Mouse (Mus musculus) CH12.LX (cell line): Measurements from ENCODE around the gene Dip2b. TPM values are rescaled to one million over a fixed set of nuclear protein-coding genes. Genes with fewer than 3 reads are reported as not detected.

Source experiments
- DNase-seq: peaks from one replicate; pipeline ENCODE4 v3.0.0-alpha.2; 2013; ENCODE audit errors: extremely low read depth
- H3K27ac ChIP-seq: 2 replicates; pipeline ENCODE4 v1.5.1; 2012; ENCODE audit warnings: low read depth, mild to moderate bottlenecking, control low read depth, moderate library complexity; ENCODE audit not compliant: insufficient read depth
- H3K27me3 ChIP-seq: replicated peaks from 2 replicates; pipeline ENCODE3; 2012; ENCODE audit warnings: inconsistent platforms
- H3K36me3 ChIP-seq, 2 experiments: replicated peaks in 1 of 2; 2 replicates each; pipeline versions ENCODE3 to v1.6.1; 2012; ENCODE audit warnings: inconsistent platforms in 1 of 2, low read length in 1 of 2, mild to moderate bottlenecking in 1 of 2, mixed read lengths in 1 of 2, moderate library complexity in 1 of 2; ENCODE audit not compliant: control insufficient read depth in 1 of 2, insufficient read depth in 1 of 2
- H3K4me1 ChIP-seq, 2 experiments: 2 replicates each; pipeline ENCODE4 v1.6.1; 2012; ENCODE audit warnings: inconsistent platforms in 1 of 2, moderate library complexity in 1 of 2; ENCODE audit not compliant: insufficient read depth in 2 of 2, control insufficient read depth in 1 of 2
- H3K4me2 ChIP-seq: 2 replicates; pipeline ENCODE4 v1.6.1; 2012; ENCODE audit warnings: low read depth, mild to moderate bottlenecking, control low read depth; ENCODE audit not compliant: poor library complexity, insufficient read depth, severe bottlenecking
- H3K4me3 ChIP-seq, 3 experiments: fragments of 150-350 bp in 1 of 3; sonication (generic) in 1 of 3; replicated peaks in 1 of 3; 2 replicates each; pipeline versions ENCODE3 to v1.5.1; 2011 to 2012; ENCODE audit warnings: low read depth in 2 of 3, low read length in 2 of 3, mild to moderate bottlenecking in 2 of 3, moderate library complexity in 2 of 3, control low read depth in 1 of 3, improper control_type of control experiment in 1 of 3, inconsistent platforms in 1 of 3, mixed read lengths in 1 of 3; ENCODE audit not compliant: poor library complexity in 1 of 3
- H3K79me2 ChIP-seq: replicated peaks from 2 replicates; pipeline ENCODE4 v1.6.1; 2012; ENCODE audit warnings: mild to moderate bottlenecking, moderate library complexity; ENCODE audit not compliant: control insufficient read depth, poor library complexity, insufficient read depth, severe bottlenecking; ENCODE audit errors: extremely low read depth
- H3K9ac ChIP-seq: 2 replicates; pipeline ENCODE4 v1.6.1; 2012; ENCODE audit warnings: low read depth, mild to moderate bottlenecking, control low read depth, moderate library complexity; ENCODE audit not compliant: insufficient read depth
- H3K9me3 ChIP-seq: replicated peaks from 2 replicates; pipeline ENCODE3; 2012; ENCODE audit warnings: low read length, inconsistent platforms, mixed read lengths
- BHLHE40 ChIP-seq: IDR thresholded peaks from 2 replicates; pipeline ENCODE4 v1.6.1; 2011; ENCODE audit warnings: mild to moderate bottlenecking, low read depth, low read length, improper control_type of control experiment
- ELF1 ChIP-seq: IDR thresholded peaks from 2 replicates; pipeline ENCODE4 v1.6.1; 2014; ENCODE audit warnings: low read depth, mild to moderate bottlenecking, inconsistent platforms, low read length, improper control_type of control experiment
- ETS1 ChIP-seq: conservative IDR thresholded peaks from 2 replicates; pipeline ENCODE4 v1.6.1; 2012; ENCODE audit warnings: low read depth, mild to moderate bottlenecking, inconsistent platforms, low read length, improper control_type of control experiment, moderate library complexity
- GABPA ChIP-seq: IDR thresholded peaks from 2 replicates; pipeline ENCODE4 v1.6.1; 2012; ENCODE audit warnings: low read depth, low read length, improper control_type of control experiment, inconsistent platforms; ENCODE audit not compliant: insufficient replicate concordance
- MAZ ChIP-seq: IDR thresholded peaks from 2 replicates; pipeline ENCODE4 v1.6.1; 2012; ENCODE audit warnings: low read depth, mild to moderate bottlenecking, inconsistent platforms, low read length, improper control_type of control experiment, moderate library complexity
- MXI1 ChIP-seq: IDR thresholded peaks from 2 replicates; pipeline ENCODE4 v1.6.1; 2011; ENCODE audit warnings: mild to moderate bottlenecking, low read depth, low read length, improper control_type of control experiment
- MYC ChIP-seq: IDR thresholded peaks from 2 replicates; pipeline ENCODE4 v1.6.1; 2011; ENCODE audit warnings: low read depth, mild to moderate bottlenecking, improper control_type of control experiment, low read length
- NELFE ChIP-seq: IDR thresholded peaks from 2 replicates; pipeline ENCODE4 v1.6.1; 2011; ENCODE audit warnings: low read depth, low read length, improper control_type of control experiment
- PAX5 ChIP-seq: IDR thresholded peaks from 2 replicates; pipeline ENCODE4 v1.6.1; 2012; ENCODE audit warnings: low read length, inconsistent platforms, mixed read lengths
- POLR2A ChIP-seq: IDR thresholded peaks from 2 replicates; pipeline ENCODE4 v1.6.1; 2011; ENCODE audit warnings: low read depth, mild to moderate bottlenecking, improper control_type of control experiment, low read length
- POLR2AphosphoS2 ChIP-seq: IDR thresholded peaks from 2 replicates; pipeline ENCODE4 v1.6.1; 2011; ENCODE audit warnings: low read depth, low read length, improper control_type of control experiment
- SMC3 ChIP-seq: IDR thresholded peaks from 2 replicates; pipeline ENCODE4 v1.6.1; 2011; ENCODE audit warnings: low read depth, low read length, improper control_type of control experiment
- TBP ChIP-seq: conservative IDR thresholded peaks from 2 replicates; pipeline ENCODE4 v1.6.1; 2011; ENCODE audit warnings: low read depth, low read length, improper control_type of control experiment
- USF1 ChIP-seq: IDR thresholded peaks from 2 replicates; pipeline ENCODE4 v1.6.1; 2014; ENCODE audit warnings: low read depth, mild to moderate bottlenecking, inconsistent platforms, low read length, improper control_type of control experiment
- USF2 ChIP-seq: conservative IDR thresholded peaks from 2 replicates; pipeline ENCODE4 v1.6.1; 2011; ENCODE audit warnings: low read depth, low read length, improper control_type of control experiment
- ZC3H11A ChIP-seq: IDR thresholded peaks from 2 replicates; pipeline ENCODE4 v1.6.1; 2012; ENCODE audit warnings: low read depth, mild to moderate bottlenecking, inconsistent platforms, low read length, improper control_type of control experiment
- dilution Hi-C: fragments of 300-500 bp; cut with MboI; formaldehyde crosslinking; loops from 2 replicates; pipeline ENCODE4 v1.14.3; 2020; ENCODE audit warnings: low sequenced_read_pairs; ENCODE audit not compliant: extremely low pct_unique_long_range_greater_than_20kb, extremely low pct_ligation_motif_present
- in situ Hi-C: fragments of 300-500 bp; cut with MboI; formaldehyde crosslinking; loops from 3 replicates; pipeline ENCODE4 v1.14.3; 2019; ENCODE audit warnings: low sequenced_read_pairs, low pct_ligation_motif_present, low pct_unique_long_range_greater_than_20kb, mixed read lengths
- polyA plus RNA-seq: library from polyadenylated mRNA; unstranded; fragments of >175 nt; gene quantifications from 2 replicates; pipeline ENCODE4 v1.2.1, GENCODE M21; 2012; ENCODE audit warnings: low read depth; ENCODE audit not compliant: insufficient read length
- total RNA-seq, 2 experiments: library from RNA; depleted of rRNA; stranded (reverse); fragments of 300-350 nt in 1 of 2; fragments of >200 nt in 1 of 2; gene quantifications; 2 replicates each; pipeline ENCODE4 v1.2.3; 2012 to 2014

Dip2b gene
- total and polyA plus RNA-seq, 3 experiments, result 15.7 to 18.2 (median 16.7) TPM

DNA sequence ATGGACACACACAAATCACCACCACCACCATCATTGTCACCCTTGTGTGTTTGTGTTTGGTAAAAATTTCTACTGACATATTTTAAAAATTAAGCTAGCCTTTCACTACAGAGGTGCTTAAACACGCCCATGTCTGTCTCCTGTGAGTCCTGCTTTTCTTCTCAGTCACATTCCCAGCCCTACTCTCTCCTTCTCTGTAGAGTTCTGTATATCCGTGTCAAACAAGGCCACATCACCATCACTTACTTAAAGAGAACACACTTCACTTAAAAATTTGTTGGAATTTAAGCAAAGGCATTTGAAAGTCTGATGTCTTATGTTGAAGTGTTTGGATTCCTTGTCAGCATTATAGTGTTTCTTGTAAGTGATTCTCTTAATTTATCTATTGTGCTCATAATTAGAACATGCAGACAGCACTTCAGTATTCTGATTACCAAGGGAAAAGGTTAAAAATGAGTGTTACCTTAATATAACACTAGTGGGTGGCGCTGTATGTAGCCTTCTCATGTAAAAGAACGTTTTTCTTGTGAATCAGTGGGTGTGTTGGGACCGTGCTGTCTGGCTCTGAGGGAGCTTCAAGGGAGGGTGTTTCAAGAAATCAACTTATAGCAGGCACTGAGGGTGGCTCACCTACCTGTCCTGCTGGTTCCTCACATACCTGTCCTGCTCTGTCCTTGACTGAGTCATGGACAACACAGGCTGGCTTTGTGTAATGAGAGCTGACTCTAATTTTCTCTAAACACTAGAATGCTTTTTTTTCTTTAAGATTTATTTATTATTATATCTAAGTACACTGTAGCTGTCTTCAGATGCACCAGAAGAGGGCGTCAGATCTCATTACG is 58.3 kb downstream of the Dip2b start:
- Histone ChIP-seq H3K27me3 (no peaks in the 10 kb centered on the region), H3K27ac (no peak overlapping the region)
- DNase-seq, result no peak
- TF ChIP-seq NELFE (no peak), PAX5 (no peak), MXI1 (no peak), POLR2A (no peak), MYC (no peak), ZC3H11A (no peak), SMC3 (no peak), USF1 (no peak), MAZ (no peak), GABPA (no peak)
- TF ChIP-seq, all 38 proteins: peak for 0
- dilution Hi-C loops (no loop called here), in situ Hi-C loops (no loop called here)
- peaks cover 3% of the 10 kb centered on the region for H3K9me3 ChIP-seq
- H3K36me3 ChIP-seq, result peaks cover 0 to 33% of the 10 kb centered on the region in 2 experiments
- no peak overlapping the region for H3K9ac ChIP-seq
- no peak overlapping the region for H3K4me3 ChIP-seq
- peaks cover 7 to 24% of the 10 kb centered on the region in 2 experiments for H3K4me1 ChIP-seq
- no peak overlapping the region for H3K4me2 ChIP-seq
- no peaks in the 10 kb centered on the region; the same call in none of the 2 replicates for H3K79me2 ChIP-seq

DNA sequence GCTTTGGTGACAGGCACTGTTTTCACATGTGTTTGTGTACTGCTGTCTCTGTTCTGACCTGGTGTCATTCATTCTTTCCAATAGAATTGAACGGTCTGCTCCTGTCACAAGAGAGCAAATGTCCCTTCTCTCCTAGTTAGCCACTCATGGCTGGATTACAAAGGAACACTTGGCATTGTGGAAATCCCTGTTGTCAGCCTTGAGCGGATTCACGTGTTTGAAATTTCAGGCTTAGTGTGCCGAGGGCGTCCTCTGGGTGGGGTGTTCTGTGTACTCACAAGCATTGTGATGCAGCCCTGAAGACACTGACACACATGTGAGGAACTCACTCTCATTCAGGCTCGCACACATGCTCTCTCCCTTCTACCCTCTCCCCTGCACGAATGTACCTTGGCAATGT is 61.9 kb downstream of the Dip2b start:
- TF ChIP-seq USF2 (no peak), POLR2AphosphoS2 (no peak), ELF1 (no peak), BHLHE40 (no peak), USF1 (no peak), TBP (no peak), ETS1 (no peak)
- DNase-seq, result no peak
- H3K4me3 ChIP-seq, result no peak overlapping the region
- peaks cover 3% of the 10 kb centered on the region for H3K9me3 ChIP-seq
- in situ Hi-C loops (no loop called here), dilution Hi-C loops (no loop called here)
- peaks cover 3 to 32% of the 10 kb centered on the region in 2 experiments; a peak in 3 of 4 replicates for H3K4me1 ChIP-seq
- H3K27me3 ChIP-seq, result no peaks in the 10 kb centered on the region
- H3K27ac ChIP-seq, result no peak overlapping the region
- peaks cover 0 to 18% of the 10 kb centered on the region in 2 experiments for H3K36me3 ChIP-seq
- H3K9ac ChIP-seq, result no peak overlapping the region
- no peaks in the 10 kb centered on the region; the same call in none of the 2 replicates for H3K79me2 ChIP-seq
- no peak overlapping the region for H3K4me2 ChIP-seq
